Mouse (Mus musculus) kidney, postnatal 25 days (tissue): ENCODE results near the gene Cmtr2.

ENCODE experiments used
- DNase-seq, 2 experiments: peaks; one replicate each; pipeline ENCODE4 v3.0.0; 2021; ENCODE audit warnings: mixed read lengths in 2 of 2

Cmtr2 gene

DNA sequence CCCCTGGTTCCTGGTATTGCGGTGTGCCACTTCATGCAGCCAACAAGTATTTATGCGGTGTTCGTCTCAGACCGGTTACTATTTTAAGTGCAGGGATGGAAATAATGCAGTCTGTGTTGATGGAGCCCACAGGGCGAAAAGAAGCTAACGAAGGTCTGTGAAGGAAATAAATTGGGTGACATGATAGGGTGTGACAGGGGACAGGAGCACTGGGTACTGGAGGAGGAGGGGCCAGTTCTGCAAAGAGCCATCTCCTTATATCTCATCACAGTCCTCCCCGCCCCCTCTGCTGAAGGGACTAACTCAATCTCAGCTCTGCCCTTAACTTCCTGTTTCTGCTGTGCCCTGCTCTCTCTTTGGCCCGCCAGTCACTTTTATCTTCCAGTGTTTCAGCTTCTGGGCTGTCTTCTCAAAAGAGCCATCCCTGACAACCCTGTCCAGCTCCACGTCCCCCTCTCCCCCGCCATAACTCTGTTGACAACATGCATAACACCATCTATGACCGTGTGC is 50.4 kb downstream of the Cmtr2 start:
- DNase-seq: no peak

- peak; percentile 83 to 90 for DNase-seq
Observed at GRCm38 (mm10) chr8:110266741-110267140, 51.3 kb downstream of the Cmtr2 start, which contains the start of gene Hydin. TSS of gene Hydin (plus strand) at chr8:110266977.

DNA sequence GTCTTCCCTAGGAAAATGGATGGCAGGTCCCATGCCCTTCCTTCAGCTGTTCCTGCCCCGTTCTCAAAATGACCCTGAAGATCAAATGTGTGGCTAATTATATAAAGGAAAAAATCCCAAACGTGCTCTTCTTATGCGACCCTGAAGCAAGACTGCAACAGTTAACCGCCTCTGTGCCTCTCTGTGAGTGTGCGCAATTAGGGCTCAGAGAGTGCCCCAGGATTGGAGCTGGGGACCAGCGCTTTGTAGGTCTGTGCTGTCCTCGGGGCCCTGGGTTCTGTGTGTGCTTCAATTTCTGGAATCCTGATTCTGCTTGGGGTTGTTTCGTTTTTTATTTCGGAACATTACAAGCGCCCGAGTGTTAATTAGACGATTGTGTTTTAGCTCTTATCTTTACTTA is 51.8 kb downstream of the Cmtr2 start:
- no peak for DNase-seq

DNA sequence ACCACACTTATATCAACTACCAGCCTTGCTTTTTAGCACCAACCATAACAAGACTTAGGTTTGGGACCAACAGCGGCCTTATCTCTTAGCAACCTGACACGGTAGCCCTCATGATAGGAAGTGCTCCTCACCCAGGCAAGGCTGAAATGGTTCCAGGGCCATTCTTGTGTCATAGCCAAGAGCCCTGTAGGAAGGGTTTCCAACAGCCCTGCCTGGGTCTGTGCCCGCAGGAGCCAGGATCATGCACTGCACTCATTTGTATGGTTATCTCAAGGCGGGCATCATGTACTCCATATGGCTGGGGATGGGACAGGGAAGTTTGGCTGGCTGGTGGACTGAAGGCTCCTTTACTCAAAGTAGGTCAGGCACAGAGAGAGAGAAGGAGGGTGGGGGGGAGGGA is 55.2 kb downstream of the Cmtr2 start:
- no peak for DNase-seq

DNA sequence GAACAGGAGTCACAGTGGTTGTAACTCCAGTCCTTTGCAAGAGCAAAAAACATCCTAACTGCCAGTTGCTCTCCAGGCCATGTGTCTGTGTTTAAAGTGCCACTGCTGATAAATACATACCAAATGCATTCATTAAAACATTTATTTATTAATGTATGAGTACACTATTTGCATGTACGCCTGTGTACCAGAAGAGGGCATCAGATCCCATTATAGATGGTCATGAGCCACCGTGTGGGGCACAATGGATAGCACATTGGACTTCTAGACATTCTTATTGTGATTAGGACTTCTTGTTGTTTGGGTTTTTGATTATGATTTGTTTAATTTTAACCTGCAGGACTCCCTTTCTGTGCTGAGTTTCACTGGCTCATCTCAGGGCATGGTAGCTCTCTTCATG is 57.9 kb downstream of the Cmtr2 start:
- no peak for DNase-seq
